Mouse (Mus musculus) Patski (cell line): ENCODE results near the gene Bcl11a. TPM values are rescaled to one million over a fixed set of nuclear protein-coding genes. Genes with fewer than 3 reads are reported as not detected.
"Not testable (repeated sequence)": the region's sequence is repeated elsewhere in the genome, so short reads cannot be mapped to it uniquely, and the experiment has no call there.

Experiments
- ATAC-seq: fragments of 100-300 bp; one replicate; pipeline ENCODE4 v1.8.0; 2021
- CTCF ChIA-PET: fragments of 350-600 bp; sonication (Branson Sonifier 250); formaldehyde crosslinking; loops from one replicate; lab custom pipeline; 2022; ENCODE audit warnings: inconsistent platforms; lab: Charles Lee
- POLR2A ChIA-PET: fragments of 350-600 bp; sonication (Branson Sonifier 250); formaldehyde crosslinking; loops from one replicate; lab custom pipeline; 2022; ENCODE audit warnings: antibody characterized with exemption, inconsistent platforms; lab: Charles Lee
- DNase-seq: peaks from one replicate; pipeline ENCODE4 v3.0.0-alpha.2; 2011; ENCODE audit warnings: low read depth, low spot score
- H3K27me3 ChIP-seq: fragments of 371-371 bp; one replicate; pipeline ENCODE4 v1.5.1; 2021
- CTCF ChIP-seq: fragments of 100-300 bp; IDR thresholded peaks from one replicate; pipeline ENCODE4 v1.5.1; 2021
- in situ Hi-C: fragments of 300-500 bp; cut with MboI; formaldehyde crosslinking; loops from 3 replicates; pipeline ENCODE4 v1.11.1; 2018; ENCODE audit warnings: low pct_unique_long_range_greater_than_20kb, mixed read lengths
- polyA plus RNA-seq: library from polyadenylated mRNA; unstranded; gene quantifications from one replicate; pipeline ENCODE4 v1.2.3, GENCODE M21; 2021

Bcl11a gene
- polyA plus RNA-seq, 1 experiment from 2014 or later, result not detected

DNA sequence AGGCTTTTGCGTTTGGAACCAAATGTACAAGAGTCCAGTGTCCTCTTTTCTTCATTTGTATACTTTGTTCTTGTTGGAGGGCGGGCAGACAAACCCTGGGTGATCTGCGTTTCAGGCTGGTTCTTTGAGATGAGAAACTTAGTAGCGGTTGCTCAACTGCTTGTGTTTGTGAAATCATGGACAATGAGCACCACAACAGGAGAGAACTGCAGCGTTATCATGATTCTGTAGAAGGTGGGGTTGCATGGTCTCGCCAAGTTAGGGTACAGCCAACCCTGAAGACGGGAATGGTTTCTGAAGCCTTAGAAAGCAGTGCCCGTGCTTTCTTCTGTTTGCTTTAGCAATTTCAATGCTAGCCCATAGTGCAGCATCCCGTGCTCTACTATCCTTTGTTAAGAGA lies 43.3 kb downstream of the Bcl11a start:
- TF ChIP-seq CTCF, result no peak
- DNase-seq, result no peak
- peaks cover 25% of the 10 kb centered on the region for H3K27me3 ChIP-seq
- POLR2A ChIA-PET, result interaction anchor here (0.6 kb wide), 1 partner anchor 870 kb away, joined by 3 read pairs; no protein-coding TSS in a partner anchor
- in situ Hi-C loops, result no loop called here
- no peak for ATAC-seq
- CTCF ChIA-PET, result no interaction called here

DNA sequence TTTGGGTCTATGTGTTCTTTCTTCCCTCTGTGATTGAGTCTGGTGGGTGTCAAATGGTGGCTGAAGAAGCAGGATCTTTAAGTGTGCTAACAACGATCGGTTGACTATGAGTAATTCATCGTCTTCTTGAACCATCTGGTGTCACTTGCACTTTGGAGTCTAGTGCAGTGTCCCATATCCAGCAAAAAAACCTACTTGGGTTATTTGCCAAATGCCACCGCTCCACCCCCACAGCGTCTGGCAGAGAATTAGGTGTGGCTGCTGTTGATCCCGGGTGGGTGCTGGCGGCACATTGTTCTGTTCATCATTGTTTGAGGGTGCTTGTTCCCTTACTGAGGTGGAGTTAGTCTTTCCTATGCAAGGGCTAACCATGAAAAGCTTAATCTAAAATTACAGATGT lies 45.0 kb downstream of the Bcl11a start:
- in situ Hi-C loops, result no loop called here
- ChIA-PET CTCF (interaction anchor here (1.3 kb wide), 1 partner anchor 11 kb away, joined by 3 read pairs; no protein-coding TSS in a partner anchor), POLR2A (no interaction called here)
- TF ChIP-seq CTCF, result no peak
- H3K27me3 ChIP-seq, result peaks cover 30% of the 10 kb centered on the region
- DNase-seq, result no peak
- no peak for ATAC-seq

DNA sequence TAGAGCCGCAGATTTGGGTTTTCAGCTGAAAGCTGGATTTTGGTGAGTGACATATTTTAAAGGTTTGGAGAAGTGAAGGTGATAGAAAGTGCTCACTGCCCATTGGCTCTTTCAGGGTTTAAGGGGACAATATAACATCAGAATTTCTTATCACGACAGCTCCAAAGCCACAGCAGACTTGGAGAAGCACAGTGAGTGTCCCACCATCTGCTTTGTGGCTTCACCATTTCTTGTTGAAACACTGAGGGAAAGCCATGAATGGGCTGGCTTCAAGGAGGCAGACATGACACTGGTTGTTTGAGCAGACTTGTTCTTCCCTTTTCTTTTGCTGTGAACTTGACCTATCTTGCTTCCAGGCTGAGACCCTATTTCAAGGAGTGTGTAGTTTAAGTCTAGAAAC lies 46.1 kb downstream of the Bcl11a start:
- CTCF ChIA-PET, result interaction anchor here (1.3 kb wide), 1 partner anchor 10 kb away, joined by 3 read pairs; no protein-coding TSS in a partner anchor

DNA sequence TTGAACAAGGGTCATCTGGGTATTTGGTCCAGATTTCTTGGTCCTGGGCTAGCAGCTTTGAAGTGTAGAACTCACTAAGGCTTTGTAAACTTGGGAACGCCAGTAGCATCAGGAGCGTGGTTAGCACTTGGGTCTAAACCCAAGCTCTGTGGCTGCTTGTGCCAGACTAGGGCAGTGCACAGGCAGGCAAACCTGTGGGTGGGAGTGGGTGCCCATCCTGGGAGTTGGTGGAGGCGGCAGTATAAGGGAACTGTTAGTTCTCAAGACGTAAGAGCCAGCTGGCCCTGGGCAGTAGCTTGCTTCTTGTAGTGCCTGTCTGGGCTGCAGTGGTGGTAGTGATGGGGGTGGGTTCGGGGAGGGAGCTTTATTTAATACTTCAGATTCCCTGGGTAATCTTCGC lies 47.2 kb downstream of the Bcl11a start:
- in situ Hi-C loops, result no loop called here
- ATAC-seq (no peak), DNase-seq (no peak)
- ChIA-PET POLR2A (no interaction called here), CTCF (interaction anchor here (1.1 kb wide), 1 partner anchor 56 kb away, joined by 3 read pairs; no protein-coding TSS in a partner anchor)
- no peak for TF ChIP-seq CTCF
- H3K27me3 ChIP-seq, result peaks cover 17% of the 10 kb centered on the region

More for the DNA sequence above, 46.1 kb downstream of the Bcl11a start:
- no peak for TF ChIP-seq CTCF
- peaks cover 24% of the 10 kb centered on the region for H3K27me3 ChIP-seq
- POLR2A ChIA-PET, result no interaction called here
- in situ Hi-C loops, result no loop called here
- no peak for DNase-seq
- no peak for ATAC-seq

DNA sequence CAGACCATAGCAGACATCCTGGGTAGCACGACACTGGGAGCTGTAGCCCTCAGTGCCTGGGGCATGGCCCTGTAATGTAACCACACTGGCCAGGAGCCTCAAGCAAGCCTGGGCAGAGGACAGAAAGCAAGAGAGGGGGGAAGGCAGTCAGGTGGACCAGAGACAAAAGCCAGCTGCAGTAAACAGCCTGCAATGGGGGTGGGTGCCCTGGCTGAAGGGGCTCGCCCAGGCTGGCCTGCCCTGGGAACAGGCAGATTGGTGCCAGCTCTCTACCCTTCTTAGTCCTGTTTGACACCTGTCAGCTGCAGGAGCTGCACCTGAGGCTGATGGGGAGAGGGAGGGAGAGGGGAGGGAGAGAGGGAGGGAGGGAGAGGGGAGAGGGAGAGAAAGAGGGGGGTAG lies 50.1 kb downstream of the Bcl11a start:
- no peak for ATAC-seq
- peaks cover 21% of the 10 kb centered on the region for H3K27me3 ChIP-seq
- no peak for DNase-seq
- in situ Hi-C loops, result no loop called here
- TF ChIP-seq CTCF, result no peak
- ChIA-PET CTCF (no interaction called here), POLR2A (no interaction called here)

DNA sequence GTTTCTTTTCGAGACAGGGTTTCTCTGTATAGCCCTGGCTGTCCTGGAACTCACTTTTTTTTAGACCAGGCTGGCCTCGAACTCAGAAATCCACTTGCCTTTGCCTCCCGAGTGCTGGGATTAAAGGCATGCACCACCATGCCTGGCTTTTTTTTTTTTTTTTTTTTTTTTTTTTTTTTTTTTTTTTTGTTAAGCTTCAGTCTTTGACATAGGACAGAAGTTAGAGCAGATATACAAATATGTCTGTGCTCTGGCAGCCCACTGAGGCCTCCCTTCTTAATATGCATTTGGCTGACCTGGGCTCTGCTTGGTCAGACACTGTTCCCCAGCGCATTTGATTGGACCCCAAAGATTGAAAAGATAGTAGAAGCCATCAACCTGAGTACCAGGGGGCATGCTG lies 51.0 kb downstream of the Bcl11a start:
- POLR2A ChIA-PET, in situ Hi-C loops, ATAC-seq, CTCF ChIA-PET, DNase-seq: not testable (repeated sequence)
- peaks cover 24% of the 10 kb centered on the region for H3K27me3 ChIP-seq

DNA sequence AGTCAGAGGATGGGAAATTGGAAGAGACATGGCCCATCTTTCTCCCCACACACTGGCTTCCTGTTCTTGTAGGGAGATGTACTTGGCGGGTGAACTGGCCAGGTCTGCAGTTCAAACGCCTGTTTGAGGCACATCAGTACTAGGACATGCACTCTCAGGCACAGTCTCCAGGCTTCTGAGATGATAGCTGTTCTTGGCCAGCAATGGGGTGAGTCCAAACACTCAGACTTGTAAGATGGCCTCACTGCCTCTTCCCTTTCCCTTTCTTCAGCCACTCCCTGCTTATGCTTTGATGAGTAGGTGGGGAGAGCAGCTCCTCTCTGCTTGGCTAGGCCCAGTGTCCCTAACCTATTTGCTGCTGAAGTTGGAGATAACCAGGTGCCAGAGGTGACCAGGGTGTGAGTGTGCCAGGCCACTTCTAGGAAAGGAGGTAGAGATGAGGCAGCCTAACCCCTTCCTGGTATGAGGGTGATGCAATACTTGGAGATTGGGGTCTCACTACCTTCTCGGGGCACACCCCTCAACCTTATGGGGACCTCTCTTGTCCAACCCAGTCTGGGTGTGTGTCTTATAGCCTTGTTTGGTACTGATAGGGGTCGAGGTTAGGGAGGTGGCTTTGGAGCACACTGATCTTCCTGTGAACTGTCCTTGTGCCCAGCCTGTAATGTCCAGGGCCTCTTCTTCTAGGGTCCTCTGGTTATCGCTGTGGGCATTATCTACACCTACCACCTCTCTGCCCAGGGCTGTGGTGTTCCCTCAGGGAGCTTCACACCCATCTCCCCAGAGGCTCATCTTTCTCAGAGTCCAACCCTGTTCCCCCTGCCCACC lies 51.7 kb downstream of the Bcl11a start:
- in situ Hi-C loops, result no loop called here
- CTCF ChIA-PET, result no interaction called here

DNA sequence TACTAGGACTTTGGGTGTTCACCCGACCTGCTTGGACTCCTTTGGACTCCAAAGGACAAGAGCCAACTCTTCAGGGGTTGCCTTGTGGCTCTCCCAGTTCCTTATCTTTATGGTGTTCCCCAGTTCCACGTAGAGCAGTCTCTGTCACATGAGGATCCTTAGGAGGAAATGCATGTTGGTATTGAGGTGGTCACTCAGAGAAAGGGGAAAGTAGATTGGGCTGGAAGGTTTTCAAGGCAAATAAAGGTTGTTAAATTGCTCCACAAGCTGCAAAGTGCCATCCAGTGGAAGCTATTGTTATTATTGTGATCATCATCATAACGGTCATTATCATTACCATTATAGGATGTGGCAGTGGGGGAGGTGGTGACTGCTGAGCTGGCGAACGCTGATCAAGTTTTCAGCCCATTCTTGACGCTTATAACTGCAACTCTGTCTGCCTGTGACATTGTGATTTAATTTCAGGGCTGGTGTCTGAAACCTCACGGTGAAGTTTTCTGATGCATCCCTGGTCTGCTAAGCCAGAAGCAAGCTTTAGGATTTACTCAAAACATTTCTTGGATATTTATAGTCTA lies 52.4 kb downstream of the Bcl11a start:
- no peak for TF ChIP-seq CTCF
- ATAC-seq, result no peak
- H3K27me3 ChIP-seq, result peaks cover 24% of the 10 kb centered on the region

More for the DNA sequence above, 51.7 kb downstream of the Bcl11a start:
- POLR2A ChIA-PET, result no interaction called here
- ATAC-seq (no peak), DNase-seq (no peak)
- peaks cover 24% of the 10 kb centered on the region for H3K27me3 ChIP-seq
- no peak for TF ChIP-seq CTCF

DNA sequence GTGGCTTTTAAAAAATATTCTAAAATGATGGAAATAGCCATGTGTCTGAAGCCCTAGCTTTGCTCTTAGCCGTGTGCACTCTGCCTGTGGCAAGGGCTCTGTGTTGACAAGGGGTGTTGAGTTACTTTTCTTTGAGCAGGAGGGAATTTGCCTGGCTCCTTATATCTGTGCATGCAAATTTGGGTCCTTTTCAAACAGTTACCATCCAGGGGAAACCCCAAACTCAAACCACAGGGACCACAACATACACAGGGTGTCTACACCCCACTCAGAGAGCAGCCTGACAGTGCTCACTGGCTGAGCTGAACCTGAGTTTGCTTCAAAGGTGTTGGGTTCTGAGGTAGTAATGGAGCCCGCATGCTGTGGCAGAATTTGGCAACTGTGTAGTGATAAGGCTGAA lies 54.0 kb downstream of the Bcl11a start:
- CTCF ChIA-PET, result no interaction called here
- POLR2A ChIA-PET, result no interaction called here
- DNase-seq, result no peak
- TF ChIP-seq CTCF, result no peak
- in situ Hi-C loops, result no loop called here
- no peak for ATAC-seq
- peaks cover 24% of the 10 kb centered on the region for H3K27me3 ChIP-seq

More for the DNA sequence above, 52.4 kb downstream of the Bcl11a start:
- DNase-seq, result no peak
- CTCF ChIA-PET, result no interaction called here
- in situ Hi-C loops, result no loop called here
- POLR2A ChIA-PET, result no interaction called here

DNA sequence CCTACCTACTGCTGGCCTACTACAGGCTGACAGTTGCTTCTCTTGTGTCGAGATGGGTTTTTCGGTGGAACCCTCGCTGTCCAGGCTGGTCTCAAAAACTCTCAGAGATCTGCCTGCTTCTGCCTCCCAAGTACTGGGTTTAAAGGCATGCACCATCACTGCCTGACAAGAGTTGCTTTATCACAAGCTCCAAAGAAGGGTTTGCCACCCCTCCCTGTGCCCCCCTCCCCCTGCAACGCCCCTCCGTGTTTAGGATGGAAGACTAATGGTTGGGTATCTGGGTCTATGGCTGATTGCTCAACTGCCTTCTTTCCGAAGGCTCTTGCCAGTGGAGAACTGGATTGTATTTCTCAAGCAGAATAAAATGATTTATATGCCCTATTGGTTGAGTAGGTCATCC lies 54.5 kb downstream of the Bcl11a start:
- POLR2A ChIA-PET, result no interaction called here
- H3K27me3 ChIP-seq, result peaks cover 24% of the 10 kb centered on the region
- CTCF ChIA-PET, result no interaction called here
- ATAC-seq, result no peak
- in situ Hi-C loops, result no loop called here
- no peak for DNase-seq
- no peak for TF ChIP-seq CTCF

DNA sequence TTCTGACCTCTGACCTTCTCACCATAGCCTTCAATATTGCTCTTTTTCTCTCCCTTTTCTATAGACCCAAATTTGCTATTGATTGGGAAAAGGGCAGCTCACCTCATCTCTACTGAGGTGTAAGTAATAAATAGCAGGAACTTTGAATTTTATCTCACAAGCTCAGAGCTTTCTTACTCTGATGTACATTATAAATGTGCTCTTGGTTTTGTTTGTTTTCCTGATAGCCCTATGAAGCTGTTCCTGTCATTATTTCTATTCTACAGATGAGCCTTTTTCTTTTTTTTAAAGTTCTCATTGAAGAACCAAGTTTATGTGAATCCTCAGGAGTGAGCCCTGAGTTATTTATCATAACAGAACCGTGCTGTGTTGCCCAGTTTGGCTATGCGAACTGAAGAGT lies 55.0 kb downstream of the Bcl11a start:
- no peak for TF ChIP-seq CTCF

More for the DNA sequence above, 55.0 kb downstream of the Bcl11a start:
- ChIA-PET CTCF (no interaction called here), POLR2A (no interaction called here)
- no peak for ATAC-seq
- no peak for DNase-seq
- in situ Hi-C loops, result no loop called here
- peaks cover 24% of the 10 kb centered on the region for H3K27me3 ChIP-seq
